Mouse (Mus musculus) spleen, adult 18-20 months (tissue): ENCODE measurements around the gene Plcb4.
"Not testable (repeated sequence)": the region's sequence is repeated elsewhere in the genome, so short reads cannot be mapped to it uniquely, and the experiment has no call there.

Experiments used
- DNase-seq, 2 experiments: peaks; one replicate each; pipeline ENCODE4 v3.0.0; 2022; ENCODE audit warnings: mixed read lengths in 2 of 2

The Plcb4 gene

DNA sequence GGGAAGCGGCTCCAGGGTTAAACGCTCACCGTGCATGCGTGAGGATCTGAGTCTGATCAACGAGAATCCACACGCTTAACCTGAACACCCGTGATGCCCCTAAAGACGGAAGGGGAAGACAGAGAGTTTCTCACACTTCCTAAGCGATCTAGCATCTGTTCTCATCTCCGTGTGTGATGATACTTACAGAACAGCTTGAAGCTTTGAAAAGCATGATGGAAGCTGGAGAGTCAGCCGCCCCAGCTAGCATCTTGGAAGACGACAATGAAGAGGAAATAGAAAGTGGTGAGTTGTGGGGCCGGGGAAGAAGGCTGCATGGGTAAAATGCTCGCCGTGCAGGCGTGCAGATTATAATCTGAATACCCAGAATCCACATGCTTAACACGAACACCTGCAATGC, 299.6 kb downstream of the Plcb4 start:
- DNase-seq: no peak

DNA sequence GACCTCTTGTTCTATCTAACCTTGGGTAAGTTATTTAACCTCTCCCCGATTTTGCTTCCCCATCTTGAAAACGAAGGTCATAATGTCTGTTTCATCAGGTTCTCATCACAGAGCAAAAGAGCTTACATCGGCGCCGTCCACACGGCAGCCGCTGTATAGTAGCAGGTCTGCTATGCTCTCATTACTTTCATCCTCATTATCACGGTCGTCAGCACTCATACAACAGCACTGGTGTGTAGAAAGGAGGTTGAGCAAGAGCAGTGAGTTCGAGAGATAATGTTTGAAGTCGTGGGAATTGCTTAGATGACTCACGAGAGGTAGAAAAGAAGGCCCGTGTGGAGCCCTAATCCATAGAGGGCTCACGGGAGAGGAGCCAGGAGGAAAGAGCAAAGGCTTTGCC, 304.3 kb downstream of the Plcb4 start:
- DNase-seq: no peak

DNA sequence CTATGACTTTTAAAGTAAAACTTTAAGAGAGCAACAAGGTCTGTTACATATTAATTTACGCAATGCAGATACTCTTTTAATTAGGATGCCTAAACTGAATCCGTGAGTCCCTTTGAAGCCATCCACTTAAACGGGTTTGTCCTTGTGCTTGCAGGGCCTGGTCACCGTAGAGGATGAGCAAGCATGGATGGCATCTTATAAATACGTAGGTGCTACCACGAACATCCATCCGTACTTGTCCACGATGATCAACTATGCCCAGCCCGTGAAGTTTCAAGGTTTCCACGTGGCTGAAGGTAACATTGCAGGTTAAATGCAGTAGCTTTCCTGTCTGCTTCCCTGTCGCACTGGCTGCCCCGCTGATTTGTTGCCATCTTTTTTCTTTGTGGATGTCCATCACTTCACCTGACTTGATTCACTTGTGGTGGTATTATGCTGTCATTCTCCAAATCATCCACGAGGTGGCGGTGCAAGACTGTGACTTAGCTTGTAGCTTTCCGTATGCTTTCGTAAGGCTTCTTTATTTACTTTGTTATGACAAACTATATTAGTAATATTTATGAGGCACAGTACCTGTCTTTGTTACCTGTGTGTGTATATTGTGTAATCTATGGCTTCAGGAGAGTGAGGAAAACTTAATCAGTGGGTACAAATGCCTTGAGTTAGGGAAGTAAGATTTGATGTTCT, 308.2 kb downstream of the Plcb4 start:
- peak in 1 of 2 experiments; percentile 11 for DNase-seq

DNA sequence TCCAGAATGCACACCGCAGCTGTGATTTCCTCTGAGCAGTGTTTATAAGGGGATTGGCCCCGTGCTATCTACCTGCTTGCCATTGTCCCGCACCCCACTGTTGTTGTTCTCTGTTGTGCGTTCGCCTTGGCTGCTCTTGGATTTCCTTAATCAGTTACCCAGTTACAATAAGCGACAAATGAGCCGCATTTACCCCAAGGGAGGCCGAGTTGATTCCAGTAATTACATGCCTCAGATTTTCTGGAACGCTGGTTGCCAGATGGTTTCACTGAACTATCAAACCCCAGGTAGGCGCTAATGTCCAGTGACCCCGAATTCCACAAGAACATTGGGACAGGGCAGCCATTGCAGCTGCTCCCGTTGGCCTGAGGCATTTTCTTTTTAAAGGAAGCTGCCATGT, 309.3 kb downstream of the Plcb4 start:
- no peak for DNase-seq

DNA sequence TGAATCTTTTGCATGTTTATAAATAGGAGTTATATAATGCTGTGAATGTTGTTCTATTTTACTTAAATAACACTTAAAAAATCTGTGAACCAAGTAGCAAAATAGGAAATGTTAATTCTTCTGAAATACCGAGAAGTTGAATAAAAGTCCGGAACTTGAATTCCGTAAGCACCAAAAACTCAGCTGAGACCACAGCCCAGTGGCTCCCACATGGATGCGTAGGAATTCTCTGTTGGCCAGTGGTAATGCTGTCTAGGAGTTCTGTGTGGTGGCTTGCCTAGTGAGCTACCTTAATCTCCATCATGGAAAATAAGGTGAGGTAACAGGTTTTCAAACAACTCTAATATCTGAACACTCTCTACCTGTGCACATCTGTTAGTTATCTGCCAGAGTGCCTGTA, 312.1 kb downstream of the Plcb4 start:
- no peak for DNase-seq

DNA sequence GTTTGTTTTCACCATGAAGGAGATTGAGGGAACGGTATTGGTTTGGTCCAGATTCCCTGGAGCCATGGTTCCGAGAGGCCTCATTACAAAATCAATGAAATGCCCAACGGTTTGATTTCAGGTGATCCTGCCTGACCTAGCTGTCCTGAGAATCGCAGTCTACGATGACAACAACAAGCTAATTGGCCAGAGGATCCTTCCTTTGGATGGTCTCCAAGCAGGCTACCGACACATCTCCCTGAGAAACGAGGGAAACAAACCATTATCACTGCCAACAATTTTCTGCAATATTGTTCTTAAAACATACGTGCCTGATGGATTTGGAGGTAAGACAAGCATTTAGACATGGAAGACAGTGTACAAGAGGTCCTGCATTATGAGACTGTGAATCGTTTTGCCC, 317.2 kb downstream of the Plcb4 start:
- DNase-seq: no peak

DNA sequence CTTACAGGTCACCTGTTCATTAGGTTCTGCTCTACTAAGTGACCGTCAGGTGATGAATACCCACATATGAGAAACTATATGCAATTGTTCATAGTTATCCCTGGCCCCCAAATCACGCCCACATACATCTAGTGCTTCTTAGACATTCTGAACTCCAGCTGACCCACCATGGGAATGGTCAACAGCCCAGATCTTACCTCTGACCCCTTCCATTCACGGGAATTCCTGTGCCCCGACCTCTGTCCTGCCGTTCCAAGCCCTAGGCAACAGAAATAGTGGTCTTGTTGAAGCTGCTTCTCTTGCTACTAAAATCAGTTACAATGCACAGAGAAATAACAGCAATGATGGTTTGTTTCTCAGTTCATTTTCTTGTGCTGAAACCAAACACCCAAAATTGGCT, 320.0 kb downstream of the Plcb4 start:
- DNase-seq: no peak

DNA sequence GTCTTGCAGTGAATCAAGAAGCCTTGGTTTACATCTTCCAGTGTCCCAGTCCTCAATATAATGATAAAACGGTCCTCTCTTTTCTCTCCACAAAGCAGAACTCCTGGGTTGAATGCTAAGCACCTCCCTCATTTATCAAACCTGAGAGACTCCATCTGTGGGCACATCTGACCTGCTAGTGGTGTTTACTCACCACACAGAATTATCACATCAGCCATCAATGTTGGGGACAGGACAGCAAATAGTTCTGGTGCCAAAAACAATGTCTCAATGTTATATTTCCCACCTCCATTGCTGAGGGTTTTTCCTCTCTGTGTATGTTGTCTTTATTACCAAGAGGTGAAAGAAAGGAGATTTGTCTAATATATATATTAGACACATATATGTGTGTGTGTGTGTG, 321.6 kb downstream of the Plcb4 start:
- DNase-seq: no peak

DNA sequence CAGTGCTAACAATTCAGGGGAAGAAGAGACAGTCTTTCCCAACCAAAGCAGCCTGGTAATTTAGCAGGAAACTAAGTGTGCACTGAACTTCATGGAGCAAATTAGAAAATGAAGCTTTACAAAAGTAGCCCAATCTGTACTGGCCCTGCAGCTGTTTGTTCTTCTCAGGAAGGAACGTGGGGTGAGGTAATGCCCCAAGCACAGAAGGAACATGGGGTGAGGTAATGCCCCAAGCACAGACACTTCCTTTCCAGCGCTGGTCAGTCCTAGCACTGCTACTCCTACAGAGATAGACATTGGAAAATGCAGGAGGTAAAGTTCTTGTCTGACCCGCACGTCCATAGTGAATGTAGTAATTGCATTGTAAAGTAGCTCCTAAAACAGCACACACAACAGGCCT, 325.2 kb downstream of the Plcb4 start:
- no peak for DNase-seq

DNA sequence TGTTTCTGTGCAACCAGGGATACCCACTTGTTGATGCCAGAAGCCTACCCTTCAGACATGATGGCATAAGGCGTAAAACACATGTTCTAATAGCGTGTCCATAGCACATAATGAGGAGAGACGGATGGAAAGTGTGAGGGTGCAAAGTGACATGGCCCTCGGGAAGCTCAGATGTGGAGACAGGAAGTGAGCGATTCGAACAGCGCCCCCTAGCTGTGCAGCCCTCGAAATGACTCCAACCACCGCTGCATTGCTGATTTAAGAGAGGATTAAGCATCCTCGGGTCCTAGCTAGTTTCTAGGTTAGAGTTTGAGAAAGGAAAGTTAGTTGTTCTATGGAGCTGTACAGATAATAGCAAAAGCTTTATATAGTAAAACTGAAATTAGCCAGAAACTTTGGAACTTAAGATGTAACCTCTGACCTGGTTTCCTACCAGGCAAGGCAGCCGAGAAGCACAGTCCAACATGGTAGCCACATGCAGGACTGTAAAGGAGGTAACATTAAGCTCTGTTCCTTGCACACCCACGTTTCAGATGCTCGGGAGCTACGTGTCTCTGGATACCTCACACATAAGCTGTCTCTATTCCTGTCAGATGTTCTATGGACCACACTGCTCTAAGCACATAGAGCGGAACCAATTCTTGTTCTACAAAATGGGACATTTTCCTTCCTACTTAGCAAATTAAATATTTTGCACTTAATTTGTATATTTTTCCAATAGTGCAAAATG, 326.9 kb downstream of the Plcb4 start:
- no peak for DNase-seq

DNA sequence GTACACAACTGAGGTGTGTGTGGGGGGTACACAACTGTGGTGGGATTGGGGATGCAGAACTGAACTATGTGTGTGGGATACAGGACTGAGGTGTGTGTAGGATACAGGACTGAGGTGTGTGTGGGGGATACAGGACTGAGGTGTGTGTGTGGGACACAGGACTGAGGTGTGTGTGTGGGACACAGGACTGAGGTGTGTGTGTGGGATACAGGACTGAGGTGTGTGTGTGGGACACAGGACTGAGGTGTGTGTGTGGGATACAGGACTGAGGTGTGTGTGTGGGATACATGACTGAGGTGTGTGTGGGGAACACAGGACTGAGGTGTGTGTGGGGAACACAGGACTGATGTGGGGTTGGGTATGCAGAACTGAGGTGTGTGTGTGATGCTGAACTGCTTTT, 329.7 kb downstream of the Plcb4 start:
- DNase-seq: not testable (repeated sequence)

DNA sequence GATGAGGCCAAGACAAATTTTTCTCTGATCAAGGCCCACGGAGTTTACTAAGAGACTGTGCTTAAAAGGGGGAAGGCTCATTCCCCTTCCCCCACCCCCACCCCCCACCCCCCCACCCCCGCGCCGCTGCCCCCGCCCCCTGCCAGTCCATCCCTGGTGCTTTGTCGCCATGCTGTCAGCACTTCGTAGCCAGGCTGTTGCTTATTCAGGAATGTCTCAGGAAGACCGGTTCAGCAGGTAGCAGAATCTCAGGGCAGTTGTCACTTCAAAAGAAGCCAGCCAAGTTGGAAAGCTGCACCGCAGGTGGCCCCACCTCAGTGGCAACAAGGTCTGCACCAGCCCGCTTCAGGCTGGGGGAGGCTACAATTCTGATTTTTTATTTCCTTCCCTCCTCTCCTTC, 331.9 kb downstream of the Plcb4 start:
- DNase-seq: not testable (repeated sequence)

DNA sequence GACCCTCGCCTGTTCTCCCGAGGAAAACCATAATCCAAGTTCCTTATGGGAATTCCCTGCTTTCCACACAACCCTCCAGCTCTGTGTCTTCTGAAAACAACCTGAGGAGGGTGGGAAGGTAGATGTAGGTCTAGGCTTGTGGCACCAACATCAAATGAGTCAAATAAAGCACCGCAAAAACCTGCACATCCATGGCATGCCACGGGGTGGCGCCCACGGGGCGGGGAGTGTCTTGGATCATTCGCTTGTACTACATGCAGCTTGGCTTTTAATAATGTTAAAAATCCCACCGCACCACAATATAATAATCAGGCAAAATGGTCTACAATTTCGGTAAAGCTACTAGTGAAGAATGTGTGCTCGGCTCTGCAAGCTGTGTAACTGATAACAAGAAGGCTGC, 334.5 kb downstream of the Plcb4 start:
- no peak for DNase-seq

DNA sequence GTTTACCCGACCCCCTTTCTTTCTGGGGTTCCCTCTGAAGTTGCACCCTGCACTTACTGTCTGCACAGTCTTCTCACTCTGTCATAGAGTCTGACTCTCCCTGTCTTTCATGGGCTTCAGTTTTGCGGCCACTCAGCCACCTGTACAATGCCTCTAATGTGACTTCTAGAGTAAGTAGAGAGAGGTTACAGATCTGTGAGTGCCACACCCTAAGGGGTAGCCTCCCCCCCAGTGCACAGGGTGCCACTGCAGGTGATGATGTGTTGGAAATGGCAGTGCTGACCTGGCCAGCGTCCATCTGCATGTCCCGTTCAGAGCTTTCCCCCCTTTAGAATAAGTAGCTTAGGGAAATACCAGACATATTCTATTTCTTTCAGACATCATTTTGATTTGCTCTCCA, 336.4 kb downstream of the Plcb4 start:
- DNase-seq: no peak

DNA sequence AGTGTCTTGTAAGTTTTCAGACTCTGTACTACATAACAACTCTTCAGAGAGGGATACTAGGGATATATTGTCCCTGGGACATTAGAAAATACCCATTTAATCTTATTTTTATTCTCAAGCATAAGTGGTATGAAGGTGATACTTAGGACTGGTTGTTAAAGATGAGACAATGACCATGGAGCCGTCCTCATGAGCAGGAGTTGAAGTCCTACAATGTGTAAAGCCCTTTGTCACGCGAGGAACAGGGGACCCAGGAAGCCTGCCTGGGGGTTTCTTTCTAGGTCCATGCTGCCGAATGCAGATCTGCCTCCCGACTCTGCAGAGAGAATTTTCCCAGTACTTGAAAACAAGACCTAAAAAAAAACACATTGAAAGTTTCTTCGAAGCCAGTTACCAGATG, 338.1 kb downstream of the Plcb4 start:
- DNase-seq: no peak

DNA sequence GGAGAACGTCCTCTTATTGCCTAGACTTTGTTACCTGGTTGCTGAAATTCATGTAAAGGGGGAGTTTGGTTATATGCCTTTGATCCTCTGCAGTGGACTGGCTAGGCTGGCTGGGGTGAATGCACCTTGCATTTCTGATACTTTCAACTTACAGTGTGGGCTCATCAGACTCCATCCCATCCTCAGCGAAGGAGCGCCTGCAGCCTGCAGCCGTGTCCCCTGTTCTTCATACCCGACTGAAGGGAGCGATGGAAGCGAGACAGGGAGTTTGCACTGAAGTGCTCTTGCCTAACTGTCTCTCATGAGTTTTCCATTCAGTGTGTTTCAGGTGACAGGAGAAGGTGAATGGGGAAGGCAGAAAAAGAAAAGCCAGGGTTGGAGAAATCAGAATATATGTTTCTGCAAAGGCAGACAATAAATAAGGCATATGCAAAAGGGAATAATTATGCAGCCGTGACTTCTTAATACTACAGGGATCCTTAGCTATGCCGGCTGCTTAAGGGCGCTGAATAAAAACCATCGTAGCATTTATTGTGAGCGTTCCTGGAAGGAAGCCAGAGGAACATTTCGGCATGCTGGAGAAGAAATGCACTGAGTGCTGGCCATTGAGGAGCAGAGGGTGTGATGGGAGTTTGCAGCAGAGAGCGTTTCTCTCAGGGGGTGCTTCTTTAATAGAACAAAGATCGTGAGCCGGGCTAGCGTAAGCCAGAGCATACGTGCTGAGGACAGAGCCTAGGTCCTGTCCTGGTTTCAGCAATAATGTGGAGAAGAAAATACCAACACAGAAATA, 338.7 kb downstream of the Plcb4 start:
- DNase-seq: no peak

DNA sequence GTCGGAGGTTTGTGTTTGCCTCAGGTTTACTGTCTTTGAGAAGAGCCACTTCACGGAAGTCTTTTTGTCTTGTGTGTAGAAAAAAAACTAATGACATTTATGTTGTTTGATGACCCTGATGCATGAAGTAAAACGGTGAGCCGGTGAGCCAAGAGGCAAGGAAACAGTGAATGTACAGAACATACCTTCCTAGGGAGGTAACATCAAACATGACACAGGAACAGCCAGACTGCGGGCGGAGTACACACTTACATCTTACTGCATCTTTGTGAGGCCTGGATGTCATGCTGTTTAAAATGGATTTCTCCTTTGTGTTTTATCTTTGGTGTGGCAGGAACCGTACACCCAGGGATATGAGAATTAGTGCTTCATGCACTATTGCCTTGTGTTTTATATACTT, 340.1 kb downstream of the Plcb4 start:
- no peak for DNase-seq

DNA sequence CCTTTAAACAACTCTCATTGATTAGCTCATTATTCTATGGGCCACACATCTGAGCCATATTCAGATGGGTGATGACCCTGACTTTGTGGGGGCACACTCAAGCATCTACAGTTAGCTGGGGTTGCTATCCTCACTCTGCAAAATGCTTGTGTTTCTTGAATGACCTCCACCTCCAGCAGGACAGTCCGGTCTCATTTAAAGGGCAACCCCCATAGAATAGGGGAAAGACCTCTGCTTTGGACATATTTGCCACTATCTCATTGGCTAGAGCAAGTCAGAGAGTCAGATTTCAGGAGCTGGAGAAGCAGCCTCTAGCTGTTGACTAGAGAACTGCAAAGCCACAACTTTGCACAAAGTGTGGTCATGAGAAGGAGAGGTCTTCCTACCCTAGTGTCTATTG, 340.6 kb downstream of the Plcb4 start:
- no peak for DNase-seq

DNA sequence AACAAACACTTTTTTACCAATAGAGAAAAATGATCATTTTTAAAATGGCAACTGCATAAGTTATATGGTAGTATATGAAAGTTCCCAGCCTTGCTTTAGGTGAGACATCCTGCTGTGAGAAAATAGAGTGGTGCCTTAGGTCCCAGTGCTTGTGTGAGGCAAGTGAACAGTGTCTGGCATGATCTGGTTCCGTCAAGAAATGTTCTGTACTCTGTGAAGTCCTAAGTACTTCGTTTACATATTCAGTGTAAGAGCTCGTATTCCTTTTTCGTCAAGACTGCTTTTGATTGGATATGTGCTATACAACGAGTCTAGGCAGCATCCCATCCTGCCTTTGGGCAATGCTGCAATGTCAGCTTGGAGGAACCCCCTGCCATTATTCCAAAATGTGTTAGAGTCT, 342.1 kb downstream of the Plcb4 start:
- no peak for DNase-seq

DNA sequence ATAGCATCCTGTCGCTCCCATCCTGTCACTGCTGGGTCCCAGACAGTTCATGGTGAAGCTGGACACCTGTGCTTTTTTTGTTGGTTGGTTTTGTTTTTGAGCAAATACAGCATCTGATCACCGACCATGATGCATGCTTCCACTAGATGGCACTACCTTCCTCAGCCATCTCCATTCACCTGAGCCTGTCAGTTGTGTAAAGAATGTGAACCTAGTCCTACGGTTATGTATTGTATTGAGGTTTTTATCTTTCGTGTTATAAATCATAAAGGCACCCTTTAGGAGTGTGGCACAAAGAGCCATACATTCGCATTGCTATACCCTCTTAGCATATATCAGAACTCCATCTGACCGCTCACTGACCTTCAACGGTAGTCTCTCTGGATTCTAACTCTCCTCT, 343.3 kb downstream of the Plcb4 start:
- no peak for DNase-seq

DNA sequence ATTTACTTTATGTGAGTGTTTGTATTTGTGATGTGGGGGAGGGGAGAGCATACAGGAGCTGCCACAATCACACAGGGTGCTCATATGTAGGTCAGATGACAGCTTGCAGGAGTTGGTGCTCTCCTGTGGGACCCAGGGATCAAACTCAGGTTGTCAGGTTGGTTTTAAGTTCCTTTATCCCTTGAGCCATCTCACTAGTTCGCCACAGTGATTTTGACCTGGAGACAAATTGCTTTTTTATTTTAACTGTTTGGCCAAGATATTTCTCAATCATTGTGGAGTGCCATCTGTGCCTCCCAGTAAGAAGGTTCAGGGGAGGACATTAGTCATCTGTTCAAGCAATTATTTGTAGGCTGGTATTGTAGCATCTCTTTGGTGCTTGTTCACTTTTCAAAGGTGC, 345.0 kb downstream of the Plcb4 start:
- DNase-seq: no peak

DNA sequence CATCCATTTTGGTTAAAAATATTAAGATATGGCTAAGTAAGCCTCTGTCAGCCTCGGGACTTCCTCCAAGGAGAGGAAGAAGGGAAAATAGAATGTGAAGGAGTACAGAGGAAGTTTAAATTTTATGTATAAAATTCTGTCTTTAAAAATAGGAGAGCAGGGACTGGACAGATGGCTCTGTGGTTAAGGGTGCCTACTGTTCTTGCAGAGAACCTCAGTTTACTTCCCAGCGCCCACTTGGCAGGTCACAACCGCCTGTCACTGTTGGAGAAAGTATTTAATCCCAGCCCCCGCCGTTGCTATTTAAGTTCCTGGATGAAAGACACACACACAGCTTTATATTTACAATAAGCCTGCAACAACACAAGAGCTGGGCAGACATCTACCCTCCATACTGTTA, 347.5 kb downstream of the Plcb4 start:
- DNase-seq: no peak

DNA sequence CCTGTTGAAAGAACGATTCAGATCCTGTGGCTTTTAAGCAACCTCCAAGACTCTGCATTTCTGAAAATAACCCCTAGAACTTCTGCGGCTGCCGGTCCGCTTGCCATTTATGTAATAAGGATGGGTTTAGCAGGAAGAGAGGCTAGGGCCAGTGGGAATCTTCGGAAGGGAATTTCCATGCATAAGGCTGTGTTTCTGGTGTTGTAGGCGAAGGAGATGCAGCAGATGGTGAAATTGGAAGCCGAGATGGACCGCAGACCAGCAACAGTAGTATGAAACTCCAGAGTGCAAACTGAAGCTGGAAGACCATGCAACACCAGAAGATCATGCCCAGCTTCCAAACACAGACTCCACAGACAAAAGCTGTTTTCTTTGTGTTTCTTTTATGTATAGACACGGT, 353.9 kb downstream of the Plcb4 start:
- no peak for DNase-seq

DNA sequence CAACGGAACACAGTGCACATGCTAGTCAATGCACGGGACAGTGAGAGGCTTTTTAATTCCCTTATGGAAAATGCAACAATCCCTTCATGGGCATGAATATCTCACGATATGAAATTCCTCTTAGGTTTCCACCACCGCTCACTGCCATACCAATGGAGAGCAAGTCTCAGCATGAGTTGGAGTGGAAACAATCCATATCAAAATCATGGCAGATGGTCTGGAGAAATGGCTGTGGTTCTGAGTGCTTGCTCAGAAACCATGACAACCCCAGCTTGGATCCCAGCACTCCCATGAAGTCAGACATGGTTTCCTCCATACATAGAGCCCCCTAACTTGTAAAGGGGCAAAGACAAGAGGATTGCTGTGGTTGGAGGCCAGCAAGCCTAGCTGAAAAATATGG, 389.7 kb downstream of the Plcb4 start:
- no peak for DNase-seq
